Mouse (Mus musculus) G1E (cell line): ENCODE data around the gene Ccz1.

Source experiments
- CTCF ChIP-seq: IDR thresholded peaks from 2 replicates; pipeline ENCODE4 v1.5.1; 2012; ENCODE audit warnings: low read depth, low read length, inconsistent platforms, mixed read lengths
- GATA1 ChIP-seq: IDR thresholded peaks from 2 replicates; pipeline ENCODE4 v1.6.1; 2012; ENCODE audit warnings: borderline replicate concordance, low read length, inconsistent platforms, mixed read lengths
- GATA2 ChIP-seq: IDR thresholded peaks from 2 replicates; pipeline ENCODE4 v1.6.1; 2012; ENCODE audit warnings: low read depth, low read length, inconsistent platforms, borderline replicate concordance

DNA sequence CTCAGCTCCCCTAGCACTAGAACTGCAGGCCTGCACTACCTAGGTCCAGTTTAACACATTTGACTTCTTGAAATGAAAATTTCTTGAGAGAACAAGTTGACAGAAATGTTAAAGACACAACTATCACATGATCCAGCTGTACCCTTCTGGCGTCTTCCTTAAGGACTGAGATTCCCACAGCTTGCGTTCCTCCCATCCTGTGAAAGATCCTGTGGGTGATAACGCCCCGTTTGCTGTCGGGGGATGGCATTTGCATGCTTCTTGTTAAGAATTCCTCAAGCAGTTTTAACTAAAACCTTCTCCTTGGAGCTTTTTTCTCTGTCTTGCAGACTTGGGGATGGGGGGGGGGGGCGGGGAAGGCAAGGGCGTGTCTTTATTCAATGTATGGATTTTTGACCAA lies 19.9 kb upstream of the Ccz1 start:
- TF ChIP-seq CTCF (no peak), GATA1 (no peak), GATA2 (no peak)
